Mouse (Mus musculus) thymus, adult 2 months (tissue): ENCODE data around the gene Atn1.

ENCODE experiments used
- CTCF ChIP-seq: fragments of 200-500 bp; IDR thresholded peaks from 2 replicates; pipeline ENCODE4 v1.5.1; 2012; ENCODE audit warnings: mild to moderate bottlenecking, control low read depth, low read length, moderate library complexity, borderline replicate concordance; ENCODE audit not compliant: control insufficient read depth, poor library complexity, insufficient read depth; ENCODE audit errors: extremely low read depth
- POLR2A ChIP-seq: fragments of 200-500 bp; IDR thresholded peaks from 2 replicates; pipeline ENCODE4 v1.6.1; 2012; ENCODE audit warnings: mild to moderate bottlenecking, low read length, control low read depth, moderate library complexity; ENCODE audit not compliant: control insufficient read depth, poor library complexity, insufficient read depth; ENCODE audit errors: extremely low read depth

GRCm38 (mm10) chr6:124786756-124787420 is 30.6 kb upstream of the Atn1 start:
- TF ChIP-seq POLR2A (no peak), CTCF (no peak)
